Mouse (Mus musculus): ENCODE results near the gene 3100002H09Rik.

DNA sequence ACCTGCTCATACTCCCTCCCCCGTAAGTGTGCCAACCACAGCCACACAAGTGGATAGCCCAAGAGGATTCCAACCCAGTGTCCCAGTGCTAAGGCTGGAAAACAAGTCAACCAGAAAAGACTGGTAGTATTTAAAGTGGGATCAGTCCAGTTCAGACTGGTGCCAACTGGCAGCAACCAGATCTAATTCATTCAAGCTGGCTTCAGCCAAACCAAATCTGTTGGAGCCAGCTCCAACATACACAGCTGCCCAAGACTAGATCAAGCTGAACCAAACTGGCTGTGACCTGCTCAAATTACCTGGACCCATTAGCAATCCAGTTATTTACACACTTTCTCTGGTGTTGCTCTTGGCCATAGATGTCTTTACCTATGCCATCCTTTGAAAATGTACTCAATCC lies 16.2 kb upstream of the 3100002H09Rik start:
- TF ChIP-seq CTCF (IDR thresholded peaks at IDR 0.05; ENCODE audit: borderline replicate concordance, extremely low read depth, insufficient read depth, insufficient read length) (no peak), POLR2A (IDR thresholded peaks at IDR 0.05; ENCODE audit: borderline replicate concordance, extremely low read depth, insufficient read depth, insufficient read length, poor library complexity, severe bottlenecking) (no peak)
